Mouse (Mus musculus): ENCODE measurements around the gene Alkbh4. TPM values are rescaled to one million over a fixed set of nuclear protein-coding genes. Genes with fewer than 3 reads are reported as not detected.

Alkbh4 gene
- polyA plus RNA-seq (2012; rRNA removed): 22.0 and 23.0 TPM in 2 replicates

DNA sequence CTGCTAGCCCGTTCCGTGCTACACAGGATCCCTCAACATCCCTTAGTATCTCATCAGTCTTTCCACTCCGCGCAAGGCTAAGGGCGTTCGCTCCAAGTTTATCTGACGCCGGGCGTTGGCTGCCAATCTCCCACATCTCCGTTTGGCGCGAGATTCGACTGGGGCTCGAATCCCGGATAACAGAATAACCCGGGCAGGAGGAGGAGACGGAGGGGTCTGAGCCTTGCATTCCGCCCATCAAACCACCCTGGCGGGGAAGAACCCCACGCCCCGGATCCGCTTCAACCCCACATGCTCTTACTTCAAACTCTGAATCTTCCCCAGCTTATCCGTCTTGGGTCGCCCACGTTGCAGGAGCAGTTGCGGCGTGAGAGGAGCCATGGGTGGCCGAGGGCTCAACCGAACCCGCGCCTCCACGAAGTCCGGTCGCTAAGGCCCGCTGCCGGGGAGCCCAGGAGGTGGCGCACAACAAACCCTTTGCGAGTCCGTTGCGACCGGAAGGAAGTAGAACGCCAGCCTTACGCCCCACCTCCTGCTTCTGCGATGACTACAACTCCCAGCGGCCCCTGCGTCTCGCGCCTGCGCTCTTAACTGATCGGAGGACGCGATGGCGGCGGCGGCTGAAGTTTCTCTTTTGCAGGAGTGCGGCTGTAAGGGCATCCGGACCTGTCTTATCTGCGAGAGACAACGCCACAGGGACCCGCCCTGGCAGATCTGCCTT, at the start of gene Alkbh4, which contains the start of gene Lrwd1:
Gene Alkbh4 (plus strand): TSS at position 576 of the 721 bp plus-strand sequence.
Gene Lrwd1 (minus strand): TSS at position 504 of the 721 bp plus-strand sequence.
- peaks cover 1% of the 10 kb centered on the region for H3K36me3 ChIP-seq (ENCODE audit: control insufficient read depth, insufficient read depth, low read length)

DNA sequence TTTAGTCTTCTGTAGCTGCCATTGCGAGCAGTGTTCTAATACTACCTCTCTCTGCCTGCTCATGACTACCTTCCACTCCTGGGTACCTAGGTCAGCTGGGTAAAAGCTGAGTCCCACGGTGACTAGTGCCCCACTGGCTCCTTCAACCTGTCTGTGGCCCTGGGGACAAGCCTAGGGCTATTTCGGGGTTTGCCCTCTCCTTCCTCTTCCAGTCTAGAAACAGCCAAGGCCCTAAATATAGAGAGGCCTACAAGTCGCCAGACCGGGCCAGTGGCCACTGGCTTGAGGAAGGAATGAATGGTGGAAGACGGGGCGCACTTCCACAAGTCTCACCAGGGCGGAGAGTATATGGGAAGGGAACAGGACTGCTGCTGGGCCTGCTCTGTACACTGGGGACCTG, 49.7 kb upstream of the Alkbh4 start:
- TF ChIP-seq POLR2A (IDR thresholded peaks at IDR 0.05; ENCODE audit: control insufficient read depth, low read depth, low read length) (no peak), CTCF (IDR thresholded peaks at IDR 0.05; ENCODE audit: control insufficient read depth, insufficient read depth, insufficient replicate concordance, low read depth, low read length) (no peak)
- peaks cover 18% of the 10 kb centered on the region for H3K4me1 ChIP-seq (ENCODE audit: control insufficient read depth, insufficient read depth, low read length)
- no peaks in the 10 kb centered on the region for H3K36me3 ChIP-seq (ENCODE audit: control insufficient read depth, insufficient read depth, low read length)
- no peak overlapping the region for H3K4me3 ChIP-seq (ENCODE audit: control insufficient read depth, low read depth, low read length)
- H3K27ac ChIP-seq (ENCODE audit: control insufficient read depth, insufficient read depth, low read depth, low read length): no peak overlapping the region
- H3K27me3 ChIP-seq (ENCODE audit: control insufficient read depth, insufficient read depth, low read length): no peaks in the 10 kb centered on the region

More for the DNA sequence above, at the start of gene Alkbh4, which contains the start of gene Lrwd1:
- TF ChIP-seq POLR2A (IDR thresholded peaks at IDR 0.05; ENCODE audit: control insufficient read depth, low read depth, low read length) (peak; percentile 88), CTCF (IDR thresholded peaks at IDR 0.05; ENCODE audit: control insufficient read depth, insufficient read depth, insufficient replicate concordance, low read depth, low read length) (no peak)
- H3K4me3 ChIP-seq (ENCODE audit: control insufficient read depth, low read depth, low read length): peak within 1 kb of the TSS; percentile 97
- H3K27ac ChIP-seq (ENCODE audit: control insufficient read depth, insufficient read depth, low read depth, low read length): peak within 1 kb of the TSS; percentile 97
- 0 out of 2 replicates have a peak, but pooled peaks cover 2% of the 10 kb centered on the region for H3K4me1 ChIP-seq (ENCODE audit: control insufficient read depth, insufficient read depth, low read length)
- no peaks in the 10 kb centered on the region for H3K27me3 ChIP-seq (ENCODE audit: control insufficient read depth, insufficient read depth, low read length)

GRCm38 (mm10) chr5:136088821-136089575, 46.9 kb upstream of the Alkbh4 start:
- TF ChIP-seq CTCF (IDR thresholded peaks at IDR 0.05; ENCODE audit: control insufficient read depth, insufficient read depth, insufficient replicate concordance, low read depth, low read length): no peak
- TF ChIP-seq POLR2A (IDR thresholded peaks at IDR 0.05; ENCODE audit: control insufficient read depth, low read depth, low read length): no peak
- H3K27me3 ChIP-seq (ENCODE audit: control insufficient read depth, insufficient read depth, low read length): no peaks in the 10 kb centered on the region
- H3K4me1 ChIP-seq (ENCODE audit: control insufficient read depth, insufficient read depth, low read length): peaks cover 14% of the 10 kb centered on the region
- no peaks in the 10 kb centered on the region for H3K36me3 ChIP-seq (ENCODE audit: control insufficient read depth, insufficient read depth, low read length)
- H3K4me3 ChIP-seq (ENCODE audit: control insufficient read depth, low read depth, low read length): no peak overlapping the region
- no peak overlapping the region for H3K27ac ChIP-seq (ENCODE audit: control insufficient read depth, insufficient read depth, low read depth, low read length)

DNA sequence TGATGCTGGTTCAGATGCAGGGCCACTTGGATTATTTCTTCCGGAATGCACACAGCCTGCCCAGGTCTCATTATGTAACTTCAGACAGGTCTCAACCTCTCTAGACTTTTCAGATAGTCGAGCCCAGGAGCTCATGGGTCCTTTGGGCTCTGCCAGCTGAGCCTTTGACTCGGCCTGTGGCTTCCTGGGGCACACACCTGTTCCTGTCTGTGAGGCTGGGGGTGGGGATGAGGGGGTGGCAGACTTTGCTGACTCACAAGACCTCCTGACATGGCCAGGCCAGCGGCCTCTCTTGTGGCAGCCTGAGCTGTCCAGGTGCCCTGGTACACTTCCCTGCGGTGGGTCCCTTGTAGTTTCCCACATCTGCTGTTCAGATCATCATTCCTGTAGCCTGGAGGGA, 44.0 kb upstream of the Alkbh4 start:
- Histone ChIP-seq H3K4me1 (ENCODE audit: control insufficient read depth, insufficient read depth, low read length) (peaks cover 15% of the 10 kb centered on the region), H3K27me3 (ENCODE audit: control insufficient read depth, insufficient read depth, low read length) (no peaks in the 10 kb centered on the region), H3K27ac (ENCODE audit: control insufficient read depth, insufficient read depth, low read depth, low read length) (no peak overlapping the region), H3K4me3 (ENCODE audit: control insufficient read depth, low read depth, low read length) (no peak overlapping the region), H3K36me3 (ENCODE audit: control insufficient read depth, insufficient read depth, low read length) (no peaks in the 10 kb centered on the region)
- TF ChIP-seq POLR2A (IDR thresholded peaks at IDR 0.05; ENCODE audit: control insufficient read depth, low read depth, low read length): no peak
- no peak for TF ChIP-seq CTCF (IDR thresholded peaks at IDR 0.05; ENCODE audit: control insufficient read depth, insufficient read depth, insufficient replicate concordance, low read depth, low read length)

DNA sequence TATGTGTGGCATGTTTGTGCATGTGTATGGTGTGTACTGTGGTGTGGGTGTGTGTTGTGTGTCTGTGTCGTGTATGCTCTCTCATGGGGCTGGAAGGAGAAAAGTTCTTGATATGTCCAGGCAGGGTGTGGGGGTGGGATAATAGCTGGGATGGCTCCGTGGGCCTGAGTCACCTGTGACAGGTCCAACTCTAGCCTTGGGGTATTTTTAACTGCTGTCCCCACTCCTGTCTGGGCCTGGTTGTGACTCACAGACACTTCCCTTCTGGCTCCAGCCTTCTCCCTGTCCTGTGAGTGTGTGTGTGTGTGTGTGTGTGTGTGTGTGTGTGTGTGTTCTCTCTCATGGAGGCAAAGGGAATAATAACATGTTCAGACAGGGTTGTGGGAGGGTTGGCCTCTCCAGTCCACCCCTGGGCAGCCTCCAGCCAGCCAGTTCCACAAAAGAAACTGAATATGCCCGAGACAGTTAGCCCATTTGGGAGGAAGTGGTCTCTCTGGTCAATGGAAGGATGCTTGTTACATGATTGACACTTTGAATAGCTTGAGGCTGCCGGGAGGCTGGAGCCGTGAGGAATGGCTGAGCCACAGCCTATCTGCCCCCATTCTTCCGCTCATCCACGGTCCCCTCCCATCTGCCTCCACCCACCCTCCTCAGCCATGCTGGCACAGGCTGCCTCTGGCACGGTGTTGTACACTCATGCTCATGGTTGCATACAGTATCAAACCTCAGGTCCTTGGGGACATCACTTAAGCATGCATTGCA, 41.5 kb upstream of the Alkbh4 start:
- Histone ChIP-seq H3K36me3 (ENCODE audit: control insufficient read depth, insufficient read depth, low read length) (no peaks in the 10 kb centered on the region), H3K4me1 (ENCODE audit: control insufficient read depth, insufficient read depth, low read length) (peaks cover 12% of the 10 kb centered on the region), H3K27me3 (ENCODE audit: control insufficient read depth, insufficient read depth, low read length) (no peaks in the 10 kb centered on the region), H3K4me3 (ENCODE audit: control insufficient read depth, low read depth, low read length) (no peak overlapping the region), H3K27ac (ENCODE audit: control insufficient read depth, insufficient read depth, low read depth, low read length) (no peak overlapping the region)
- no peak for TF ChIP-seq POLR2A (IDR thresholded peaks at IDR 0.05; ENCODE audit: control insufficient read depth, low read depth, low read length)
- TF ChIP-seq CTCF (IDR thresholded peaks at IDR 0.05; ENCODE audit: control insufficient read depth, insufficient read depth, insufficient replicate concordance, low read depth, low read length): no peak

- Histone ChIP-seq H3K27ac (ENCODE audit: control insufficient read depth, insufficient read depth, low read depth, low read length) (no peak overlapping the region), H3K4me3 (ENCODE audit: control insufficient read depth, low read depth, low read length) (no peak overlapping the region), H3K36me3 (ENCODE audit: control insufficient read depth, insufficient read depth, low read length) (no peaks in the 10 kb centered on the region), H3K4me1 (ENCODE audit: control insufficient read depth, insufficient read depth, low read length) (peaks cover 12% of the 10 kb centered on the region), H3K27me3 (ENCODE audit: control insufficient read depth, insufficient read depth, low read length) (no peaks in the 10 kb centered on the region)
- TF ChIP-seq CTCF (IDR thresholded peaks at IDR 0.05; ENCODE audit: control insufficient read depth, insufficient read depth, insufficient replicate concordance, low read depth, low read length) (no peak), POLR2A (IDR thresholded peaks at IDR 0.05; ENCODE audit: control insufficient read depth, low read depth, low read length) (no peak)
Observed at GRCm38 (mm10) chr5:136095089-136095488, 40.9 kb upstream of the Alkbh4 start.
